Mouse (Mus musculus): ENCODE results near the gene Tanc2.

The Tanc2 gene

DNA sequence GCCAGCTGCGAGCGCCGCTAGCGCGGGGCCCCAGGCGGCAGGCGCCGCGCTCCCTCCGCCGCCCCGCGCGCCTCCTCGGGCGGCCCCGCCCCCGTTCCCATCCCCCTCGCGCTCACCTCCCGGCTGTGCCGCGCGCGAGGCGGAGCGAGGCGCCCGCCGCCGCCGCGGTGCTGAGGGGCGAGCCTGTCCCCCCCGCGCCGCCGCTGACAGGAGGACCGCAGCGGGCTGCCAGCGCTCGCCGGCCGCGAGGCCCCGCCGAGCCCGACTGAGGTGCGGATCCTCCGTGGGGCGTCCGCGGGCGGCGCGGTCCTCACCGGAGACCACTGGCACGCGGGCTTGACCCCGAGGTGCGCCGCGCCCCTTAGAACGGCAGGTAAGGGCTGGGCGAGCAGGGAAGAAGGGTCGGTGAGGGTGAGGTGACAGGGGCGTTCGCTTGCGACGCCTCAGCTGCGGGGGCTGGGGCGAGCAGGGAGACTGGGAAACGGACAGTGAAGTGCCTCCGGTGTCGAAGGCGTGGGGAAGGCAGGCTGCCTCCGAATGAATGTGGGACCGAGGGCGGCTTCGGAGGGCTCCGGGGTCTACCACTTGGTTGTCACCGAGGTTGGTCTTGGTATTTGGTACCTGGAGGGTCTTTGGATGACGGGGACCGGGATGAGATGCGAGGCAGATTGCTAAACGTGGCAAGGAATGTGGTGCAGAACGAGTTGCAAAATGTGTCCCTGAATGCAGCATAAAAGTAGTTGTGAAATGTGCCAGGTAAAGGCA lies at the start of gene Tanc2:
TSS of gene Tanc2 (plus strand) at position 110 of the 765 bp plus-strand sequence.
- no peak for DNase-seq (ENCODE audit: low read depth)

DNA sequence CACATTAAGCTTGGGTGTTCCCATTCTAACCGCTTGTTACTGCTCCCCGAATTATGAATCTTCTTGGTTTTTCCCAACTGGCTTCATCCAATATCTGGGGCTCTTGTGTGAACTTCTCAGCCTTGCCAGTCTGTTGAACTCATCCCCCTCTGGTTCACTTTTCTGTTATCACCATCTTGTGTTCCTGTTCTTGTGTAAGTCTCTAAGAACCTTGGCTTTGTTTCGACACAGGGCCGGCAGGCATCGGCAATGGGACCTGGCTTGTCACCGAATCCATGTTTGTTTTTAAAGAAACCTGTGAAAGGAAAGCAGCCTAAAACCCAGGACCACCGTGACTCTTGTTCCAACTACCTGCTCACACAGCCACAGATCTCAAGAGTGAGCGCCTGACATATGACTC lies 49.0 kb upstream of the Tanc2 start:
- DNase-seq (ENCODE audit: low read depth), result no peak

DNA sequence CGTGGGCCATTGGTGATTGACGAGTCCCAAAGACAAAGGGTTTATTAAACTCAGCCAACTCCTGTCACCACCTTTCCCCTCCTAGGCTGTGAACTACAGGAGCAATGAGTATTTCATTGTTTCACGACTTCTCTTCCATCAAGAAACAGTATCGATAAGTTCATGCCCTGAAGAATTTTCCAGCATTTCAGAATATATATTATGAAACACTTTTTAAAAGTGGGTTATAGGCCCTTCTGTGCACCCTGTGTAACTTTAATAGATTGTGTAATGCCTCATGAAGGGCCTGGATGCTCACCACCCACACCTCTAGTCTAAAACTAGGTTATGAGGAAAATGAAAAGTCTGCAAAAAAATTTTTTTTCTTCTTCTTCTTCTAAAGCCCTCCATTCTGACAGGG lies 48.4 kb upstream of the Tanc2 start:
- DNase-seq (ENCODE audit: low read depth), result no peak

DNA sequence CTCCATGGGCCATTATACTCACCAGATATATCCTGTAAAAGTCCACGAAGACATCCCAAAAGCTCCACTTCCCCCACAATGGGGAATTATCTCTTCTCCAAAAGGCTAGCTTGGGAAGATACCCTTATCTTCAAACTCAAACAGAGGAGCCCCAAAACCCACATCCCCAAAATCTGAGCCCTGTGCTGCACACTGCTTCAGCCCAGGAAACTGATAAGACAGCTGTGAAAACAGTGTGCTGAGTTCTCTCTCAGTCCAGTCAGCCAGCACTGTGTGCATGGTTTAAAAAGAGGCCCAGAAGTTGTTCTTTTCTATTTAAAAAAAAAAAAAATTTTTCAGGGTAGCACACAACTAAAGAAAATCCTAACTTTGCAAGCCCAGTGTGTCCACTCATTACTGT lies 47.7 kb upstream of the Tanc2 start:
- DNase-seq (ENCODE audit: low read depth), result no peak

DNA sequence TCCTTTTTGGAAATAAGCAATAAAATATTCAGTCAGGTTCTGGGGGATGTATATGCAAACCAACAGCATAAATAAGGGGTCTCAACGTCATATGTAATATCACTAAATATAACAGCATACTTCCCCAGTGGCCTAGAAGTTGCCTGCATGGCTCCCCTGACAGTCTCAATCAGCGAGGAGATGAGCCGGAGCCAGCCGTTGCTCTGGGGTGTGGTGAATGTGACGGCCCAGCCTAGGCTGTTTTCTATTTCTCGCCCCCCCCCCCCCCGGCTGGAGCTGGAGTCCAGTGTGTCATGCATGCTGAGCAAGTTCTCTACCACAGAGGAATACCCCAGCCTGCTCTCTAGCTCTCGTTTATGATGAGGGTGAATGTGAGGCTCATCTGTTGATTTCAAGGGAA lies 44.0 kb upstream of the Tanc2 start:
- DNase-seq (ENCODE audit: low read depth), result no peak

DNA sequence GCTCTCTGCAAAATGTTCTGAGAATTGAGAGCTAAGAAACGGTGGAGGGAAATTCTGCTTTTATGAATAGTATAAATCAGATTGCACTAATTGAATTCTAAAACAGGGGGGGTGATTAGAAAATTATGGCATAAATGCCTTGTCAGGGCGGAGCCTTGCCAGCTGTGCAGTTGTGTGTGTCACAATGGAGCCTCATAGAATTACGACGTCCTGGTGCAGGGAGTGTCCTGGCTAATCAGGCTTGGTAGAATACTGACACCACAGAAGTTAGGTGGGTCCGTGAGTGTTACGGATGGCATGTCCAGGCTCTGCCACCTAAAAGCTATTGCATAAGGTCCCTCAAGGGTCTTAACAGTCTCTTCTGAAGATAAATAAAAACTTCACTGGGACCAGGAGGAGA lies 43.4 kb upstream of the Tanc2 start:
- DNase-seq (ENCODE audit: low read depth), result no peak

DNA sequence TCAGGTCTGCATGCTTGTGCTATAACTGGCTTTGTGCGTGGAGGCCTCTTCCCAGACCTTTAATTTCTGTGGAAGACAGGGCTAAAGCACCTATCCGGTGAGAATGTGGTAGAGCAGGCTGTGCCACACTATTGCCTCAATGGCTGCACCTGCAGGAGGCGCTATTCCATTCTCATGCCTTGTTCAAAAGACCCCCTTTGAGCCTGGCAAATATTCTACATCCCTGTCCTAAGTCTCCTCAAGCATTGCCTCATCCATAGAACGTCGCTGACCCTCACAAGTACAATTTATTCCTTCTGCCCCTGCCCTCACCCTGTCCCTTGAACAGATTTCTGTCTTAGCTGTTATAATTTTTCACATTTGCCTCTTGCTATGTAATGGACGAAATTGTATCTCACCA lies 41.4 kb upstream of the Tanc2 start:
- DNase-seq (ENCODE audit: low read depth), result no peak

DNA sequence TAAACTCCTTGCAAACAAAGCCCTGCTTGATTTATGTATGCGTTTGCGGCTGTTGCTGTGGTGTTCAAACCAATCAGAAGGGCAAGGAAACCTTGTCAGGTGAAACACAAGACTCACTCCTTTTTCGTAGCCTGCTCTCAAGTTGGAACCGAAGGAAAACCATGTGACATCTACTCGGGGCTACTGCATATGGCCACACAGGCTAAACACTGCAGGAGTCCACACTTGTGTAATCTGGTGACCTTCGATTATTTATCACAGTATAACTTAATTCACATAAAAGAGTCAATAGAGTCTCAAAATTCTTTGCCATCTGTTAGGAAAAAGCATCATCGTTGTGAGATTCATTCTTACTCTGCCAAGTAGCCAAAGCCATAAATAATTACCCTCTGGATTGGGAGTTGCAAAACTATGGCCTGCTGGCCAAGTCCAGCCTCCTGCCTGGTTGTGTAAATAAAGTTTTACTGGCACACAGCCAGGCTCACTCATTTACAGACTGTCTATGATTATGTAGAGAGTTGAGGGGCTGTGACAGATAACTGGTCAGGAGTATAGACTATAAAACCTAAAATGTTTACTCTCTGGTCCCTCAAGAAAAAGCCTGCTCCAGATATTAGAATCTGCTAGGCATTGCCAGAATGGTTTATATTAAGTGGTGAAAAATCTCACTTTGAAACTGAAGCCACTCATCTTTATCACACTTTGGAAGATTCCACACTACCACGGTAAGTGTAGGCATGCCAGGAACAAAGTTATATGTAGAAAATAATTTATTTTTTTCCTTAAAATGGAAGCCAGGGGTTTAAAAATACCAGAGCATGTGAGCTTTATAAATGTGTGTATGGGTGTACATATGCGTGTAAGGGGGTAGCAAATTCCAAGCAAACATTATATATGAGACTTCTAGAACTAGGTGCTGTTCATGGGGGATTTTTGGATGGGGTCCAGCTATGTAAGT lies 40.3 kb upstream of the Tanc2 start:
- peak; percentile 37 for DNase-seq (ENCODE audit: low read depth)

DNA sequence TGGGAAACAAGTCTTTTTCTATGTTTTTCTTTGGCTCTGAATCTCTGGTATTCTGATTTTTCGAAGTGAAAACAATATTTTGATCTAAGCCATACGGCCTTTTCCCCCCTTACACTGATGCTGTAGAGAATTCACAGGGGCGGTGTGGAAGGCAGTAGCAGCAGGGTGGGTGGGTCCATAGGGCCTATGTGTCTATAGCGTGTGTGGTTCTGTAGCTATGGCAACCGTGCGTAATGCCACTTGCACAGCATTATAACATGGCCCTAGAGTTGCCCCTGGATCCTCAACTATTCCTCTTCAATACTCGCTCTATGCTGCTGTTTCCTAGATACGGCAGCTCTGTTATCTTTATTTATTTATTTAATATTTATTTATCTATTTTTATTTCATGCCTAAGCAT lies 32.5 kb upstream of the Tanc2 start:
- DNase-seq (ENCODE audit: low read depth), result no peak

DNA sequence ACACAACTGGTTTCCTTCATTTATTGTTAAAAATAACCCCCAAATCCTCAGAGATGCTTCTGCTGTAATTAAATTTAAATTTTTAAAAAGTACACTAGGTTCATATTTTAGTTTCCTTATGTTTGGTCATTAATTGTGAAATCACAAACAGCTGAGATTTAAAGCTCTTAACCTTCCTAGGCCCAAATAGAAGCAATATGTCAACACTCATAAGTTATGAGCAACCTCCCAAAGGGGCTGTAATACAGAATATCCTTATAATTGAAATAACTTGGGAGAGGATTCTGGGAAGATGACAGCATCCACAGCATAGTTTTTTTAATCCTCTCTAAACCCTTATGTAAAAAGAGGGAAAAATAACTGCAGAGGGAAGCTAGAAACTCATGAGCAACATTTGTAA lies 31.7 kb upstream of the Tanc2 start:
- DNase-seq (ENCODE audit: low read depth), result no peak

DNA sequence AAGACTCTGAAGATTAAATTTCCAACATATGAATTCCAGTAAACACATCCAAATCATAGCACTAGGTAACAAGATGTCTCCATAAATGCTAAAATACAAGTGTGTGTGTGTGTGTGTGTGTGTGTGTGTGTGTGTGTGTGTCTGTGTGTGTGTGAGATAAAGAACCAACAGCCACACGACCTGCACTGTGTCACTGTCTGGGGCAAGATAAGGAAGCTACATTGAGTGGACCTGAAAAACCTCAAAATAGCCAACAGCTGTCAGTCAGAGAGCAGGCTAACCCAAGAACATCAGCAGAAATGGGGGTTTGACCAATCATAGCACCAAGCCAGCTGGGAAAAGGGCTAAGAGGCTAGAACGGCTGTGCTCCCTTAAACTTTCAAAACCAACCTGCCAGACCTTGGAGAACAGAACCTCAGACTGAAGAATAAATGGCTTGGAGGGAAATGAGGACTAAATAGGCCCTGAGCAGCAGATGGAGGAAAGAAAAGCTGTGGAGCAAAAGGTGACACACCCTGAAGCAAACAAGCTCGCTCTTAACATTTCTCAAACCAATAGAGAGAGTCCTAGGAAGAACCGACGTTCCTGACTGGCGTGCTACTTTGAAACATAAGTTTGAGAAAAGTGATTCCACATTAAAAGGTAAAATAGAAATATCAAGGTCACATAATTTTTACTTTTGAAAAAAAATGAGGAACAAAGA lies 30.8 kb upstream of the Tanc2 start:
- DNase-seq (ENCODE audit: low read depth), result no peak

DNA sequence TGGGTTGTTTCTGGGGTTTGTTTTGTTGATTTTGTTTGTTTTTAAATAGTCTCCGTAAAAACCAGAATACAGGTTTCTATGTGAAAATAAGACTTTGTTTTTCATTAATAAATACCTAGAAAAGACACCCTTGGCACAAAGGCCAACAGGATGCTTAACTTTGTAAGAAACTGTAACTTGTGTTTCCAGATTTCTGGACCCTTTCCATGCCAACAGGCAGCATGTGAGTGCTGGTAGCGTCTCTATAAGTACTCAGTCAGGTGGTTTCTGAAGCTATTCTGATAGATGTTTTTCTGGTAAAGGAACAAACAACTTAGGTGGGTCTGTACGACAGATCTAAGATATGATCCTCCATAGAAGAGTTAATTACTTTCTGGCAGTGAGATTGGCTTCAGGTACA lies 26.2 kb upstream of the Tanc2 start:
- no peak for DNase-seq (ENCODE audit: low read depth)

DNA sequence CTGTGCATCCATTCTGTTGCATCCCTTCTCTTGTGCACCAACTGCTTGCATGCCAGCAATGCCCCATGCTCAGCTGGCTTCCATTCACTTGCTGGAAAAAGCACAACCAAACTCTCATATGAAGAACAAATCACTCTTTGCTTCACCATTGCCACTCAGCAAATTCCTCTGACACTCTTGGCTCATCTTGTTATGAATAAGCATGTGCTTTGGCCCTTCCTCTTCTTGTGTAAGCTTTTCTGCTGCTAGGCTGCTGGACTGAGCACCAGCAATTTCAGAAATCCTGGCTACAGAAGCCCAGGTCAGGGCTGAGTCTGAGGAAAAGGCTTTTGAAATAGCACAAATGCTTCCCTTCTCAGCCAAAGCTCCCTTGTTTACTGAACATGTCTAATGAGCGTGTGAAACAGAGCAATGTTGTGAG lies 22.6 kb upstream of the Tanc2 start:
- peak; percentile 67 for DNase-seq (ENCODE audit: low read depth)

DNA sequence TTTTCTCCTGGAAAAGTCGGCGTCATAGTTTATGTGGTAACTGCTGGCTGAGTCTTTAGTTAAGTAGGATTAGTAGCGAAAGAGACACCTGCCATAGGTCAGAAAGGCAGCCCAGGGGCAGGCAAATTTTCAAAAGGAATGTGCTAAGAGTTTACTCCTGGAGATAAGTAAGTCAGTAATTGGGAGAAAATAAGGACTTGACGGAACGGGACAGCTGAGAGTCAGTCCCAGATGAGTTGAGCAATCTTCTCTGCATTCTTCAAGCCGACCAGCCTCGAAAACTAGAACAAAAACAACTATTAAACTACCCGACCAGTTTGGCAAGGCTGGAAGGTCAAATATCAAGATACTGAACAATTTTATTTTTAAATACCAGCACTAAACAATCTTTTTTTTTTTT lies 17.8 kb upstream of the Tanc2 start:
- no peak for DNase-seq (ENCODE audit: low read depth)

DNA sequence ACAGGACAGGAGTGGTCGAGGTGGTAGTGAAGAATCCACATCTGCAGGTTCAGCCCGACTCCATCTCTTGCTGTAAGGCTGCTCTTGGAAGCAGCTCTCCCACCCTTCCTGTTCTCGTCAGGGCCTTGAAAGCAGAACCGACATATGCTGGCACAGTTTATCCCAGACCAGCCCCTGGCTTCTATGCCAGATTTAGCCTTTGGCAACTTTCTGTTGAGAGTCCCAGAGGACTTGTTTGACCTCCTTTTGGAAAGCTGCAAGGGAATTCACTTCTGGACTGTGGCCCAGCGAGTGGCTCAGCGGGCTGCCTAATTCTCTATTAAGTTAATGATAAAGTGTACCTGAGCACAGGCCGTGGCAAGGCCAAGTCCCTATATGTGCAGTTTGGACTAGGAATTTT lies 15.5 kb upstream of the Tanc2 start:
- peak; percentile 54 for DNase-seq (ENCODE audit: low read depth)

DNA sequence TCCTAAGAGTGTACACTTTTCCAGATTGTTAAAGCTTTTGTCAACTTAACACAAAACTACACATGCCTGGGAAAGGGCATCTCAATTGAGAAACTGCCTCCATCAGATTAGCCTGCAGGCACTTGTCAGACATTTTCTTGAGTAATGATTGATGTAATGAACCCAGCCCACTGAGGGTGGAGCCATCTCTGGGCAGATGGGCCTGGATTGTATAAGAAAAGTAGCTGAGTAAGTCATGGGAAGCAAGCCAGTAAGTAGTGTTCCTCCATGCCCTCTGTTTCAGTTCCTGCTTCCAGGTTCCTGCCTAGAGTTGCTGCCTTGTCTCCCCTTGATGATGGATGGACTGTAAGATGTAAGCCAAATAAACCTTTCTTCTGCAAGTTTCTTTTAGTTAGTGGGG lies 12.6 kb upstream of the Tanc2 start:
- no peak for DNase-seq (ENCODE audit: low read depth)

DNA sequence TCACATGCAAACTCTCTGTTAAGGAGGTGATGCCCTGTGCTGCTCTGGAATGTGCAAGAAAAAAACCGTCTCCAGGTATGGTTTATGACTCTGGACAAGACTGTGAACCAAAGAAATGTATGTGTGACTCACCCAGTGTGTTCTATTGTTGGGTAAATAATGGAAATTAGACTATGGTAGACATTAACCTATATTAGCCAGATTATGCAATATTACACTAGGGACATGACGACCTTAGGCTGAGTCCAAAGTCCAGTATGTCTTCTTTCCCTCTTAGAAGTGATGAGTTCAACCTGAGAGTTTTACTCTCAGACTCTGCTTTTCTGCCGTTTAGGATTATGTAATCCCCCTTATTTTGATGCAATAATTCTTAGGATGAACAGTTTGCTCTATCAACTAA lies 7.8 kb upstream of the Tanc2 start:
- no peak for DNase-seq (ENCODE audit: low read depth)

DNA sequence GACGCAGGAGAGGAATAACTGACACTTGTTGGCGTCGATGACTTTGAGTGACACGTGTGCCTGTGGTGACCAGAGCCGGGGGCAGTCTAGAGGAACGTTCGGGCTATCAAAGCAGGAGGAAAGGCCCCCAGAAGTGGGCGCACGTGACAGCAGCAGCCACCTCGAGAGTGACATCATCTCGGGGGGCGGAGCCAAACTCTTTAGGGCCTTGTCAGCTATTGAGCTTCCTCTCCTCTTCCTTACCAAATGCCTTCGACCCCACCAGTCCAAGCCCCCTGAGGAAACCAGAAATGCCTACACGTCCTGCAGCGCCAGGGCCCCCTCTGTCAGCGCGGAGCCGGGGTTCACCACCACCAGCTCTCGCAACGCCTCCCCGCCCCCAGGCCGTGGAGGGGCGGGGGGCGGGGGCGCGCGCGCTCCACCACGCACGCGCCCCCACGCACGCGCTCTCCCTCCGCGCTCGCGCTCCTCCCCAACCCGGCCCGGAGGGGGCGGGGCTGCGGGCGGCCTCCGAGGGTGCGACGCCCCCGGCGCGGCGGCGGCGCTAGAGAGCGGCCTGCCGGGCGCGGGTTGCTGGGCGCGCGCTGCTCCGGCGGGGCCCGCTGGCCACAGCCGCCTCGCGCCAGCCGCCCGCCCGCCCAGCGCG lies 432 bp upstream of the Tanc2 start:
- DNase-seq (ENCODE audit: low read depth), result peak; percentile 52

DNA sequence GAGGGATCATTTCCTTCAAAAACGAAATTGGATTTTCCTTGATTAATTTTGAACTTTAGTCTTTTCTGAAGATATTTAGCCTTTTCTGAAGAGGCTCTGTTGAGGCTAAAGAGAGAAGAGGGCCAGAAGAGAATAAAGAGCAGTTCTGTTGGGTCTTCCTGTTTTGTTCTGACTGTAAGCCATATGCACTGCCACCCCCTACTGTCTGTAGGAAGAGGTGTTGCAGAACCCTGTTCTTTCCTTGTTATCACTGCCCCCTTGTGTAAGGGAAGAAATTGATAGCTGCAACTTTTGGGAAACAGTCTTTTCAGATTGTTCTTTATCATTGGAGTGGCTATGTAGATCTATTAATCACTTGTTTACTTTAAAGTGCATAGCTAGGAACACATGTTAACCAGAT lies 2.1 kb downstream of the Tanc2 start:
- DNase-seq (ENCODE audit: low read depth), result peak; percentile 38

DNA sequence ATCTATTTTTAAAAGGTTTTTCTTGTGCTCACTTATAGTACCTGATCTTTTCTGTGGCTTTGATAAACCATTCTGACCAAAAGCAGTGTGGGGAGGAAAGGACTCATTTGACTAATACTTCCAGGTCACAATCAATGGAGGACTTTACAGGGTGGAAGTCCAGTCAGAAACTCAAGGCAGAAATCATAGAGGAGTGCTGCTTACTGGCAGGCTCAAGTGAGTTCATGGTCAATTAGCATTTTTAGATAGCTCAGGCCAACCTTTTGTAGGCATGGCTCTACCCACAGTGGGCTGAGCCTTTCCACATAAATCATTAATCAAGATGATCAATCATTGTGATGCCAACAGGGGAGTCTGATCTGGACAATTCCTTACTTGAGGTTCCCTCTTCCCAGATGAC lies 12.4 kb downstream of the Tanc2 start:
- DNase-seq (ENCODE audit: low read depth), result no peak

DNA sequence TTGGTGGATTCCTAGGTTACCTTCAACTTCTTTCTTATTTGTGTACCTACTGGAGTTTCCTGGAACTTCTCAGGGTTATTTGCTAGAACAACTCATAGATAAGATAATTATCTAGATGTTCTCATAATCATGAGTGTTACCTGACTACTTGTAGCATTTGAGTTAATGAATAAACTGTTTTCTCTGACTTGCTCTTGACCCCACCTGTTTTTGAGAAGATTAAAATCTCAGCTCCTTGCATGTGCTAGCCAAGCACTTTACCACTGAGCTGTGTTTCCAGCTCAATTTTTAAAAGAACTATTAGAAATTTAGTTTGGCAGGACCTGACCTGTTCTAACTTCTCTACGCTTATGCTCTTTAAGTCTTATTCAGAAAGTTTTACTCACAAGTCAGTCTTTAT lies 36.4 kb downstream of the Tanc2 start:
- DNase-seq (ENCODE audit: low read depth), result no peak

DNA sequence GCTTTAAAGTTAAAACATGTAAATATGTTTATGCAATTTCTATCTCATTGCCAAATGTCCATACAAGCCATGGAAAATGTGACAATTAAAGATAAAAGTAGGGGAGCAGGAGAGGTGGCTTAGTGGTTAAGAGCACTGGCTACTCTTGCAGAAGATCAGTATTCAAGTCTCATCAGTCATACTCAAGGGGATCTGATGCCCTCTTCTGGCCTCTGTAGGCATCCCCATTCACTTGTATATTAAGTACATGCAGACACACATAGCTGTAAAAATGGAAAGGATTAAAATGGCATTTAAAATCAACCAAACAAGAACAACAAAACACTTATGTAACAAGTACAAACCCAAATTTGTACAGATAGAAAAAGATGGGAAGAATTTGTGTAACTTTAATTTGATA lies 54.2 kb downstream of the Tanc2 start:
- no peak for DNase-seq (ENCODE audit: low read depth)
